Mouse (Mus musculus): ENCODE results near the gene Fth1.

Gene Fth1

DNA sequence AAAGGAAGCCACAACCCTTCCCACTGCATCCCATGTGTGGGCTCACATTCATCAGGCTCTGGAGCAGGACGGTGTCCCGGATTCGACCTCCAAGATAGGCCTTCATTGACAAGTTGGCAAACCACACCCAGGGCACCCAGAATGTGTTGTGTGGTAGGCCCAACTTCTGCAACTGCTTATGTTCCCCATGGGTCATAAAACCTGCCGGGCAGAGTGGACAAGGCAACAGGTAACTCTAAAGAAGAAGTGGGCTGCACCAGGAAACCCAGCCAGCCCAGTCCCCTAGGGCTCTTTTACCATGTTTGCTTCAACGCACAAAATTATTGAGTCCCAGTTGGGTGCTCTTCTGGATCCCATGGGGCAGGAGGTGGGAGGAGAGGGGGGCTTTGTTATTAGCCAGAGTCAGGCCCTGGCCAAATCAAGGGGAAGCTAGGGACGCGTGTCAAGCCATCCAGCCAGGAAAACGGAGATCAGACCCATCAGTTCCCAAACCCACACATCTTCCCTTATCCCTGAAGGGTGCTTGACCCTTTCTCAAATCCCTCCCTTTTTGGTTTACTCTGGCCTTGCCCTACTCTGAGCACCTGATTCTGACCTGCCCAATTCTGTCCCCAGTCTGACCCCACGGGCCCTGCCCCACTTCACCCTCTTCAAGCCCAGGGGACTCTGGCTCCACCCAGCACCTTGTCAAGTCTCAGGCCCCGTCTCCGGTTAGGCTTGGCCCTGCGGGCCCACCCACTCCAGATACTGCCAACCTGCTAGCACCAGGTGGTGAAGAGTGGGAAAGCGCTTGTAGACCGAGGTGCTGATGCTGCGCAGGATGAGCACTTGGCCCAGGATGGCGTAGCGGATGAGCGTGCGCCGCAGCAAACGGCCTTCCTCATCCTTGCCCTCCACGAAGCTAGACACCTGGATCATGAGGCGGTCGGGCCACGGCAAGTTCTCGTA, 11.9 kb downstream of the Fth1 start:
- DNase-seq (ENCODE audit: low spot score): no peak

DNA sequence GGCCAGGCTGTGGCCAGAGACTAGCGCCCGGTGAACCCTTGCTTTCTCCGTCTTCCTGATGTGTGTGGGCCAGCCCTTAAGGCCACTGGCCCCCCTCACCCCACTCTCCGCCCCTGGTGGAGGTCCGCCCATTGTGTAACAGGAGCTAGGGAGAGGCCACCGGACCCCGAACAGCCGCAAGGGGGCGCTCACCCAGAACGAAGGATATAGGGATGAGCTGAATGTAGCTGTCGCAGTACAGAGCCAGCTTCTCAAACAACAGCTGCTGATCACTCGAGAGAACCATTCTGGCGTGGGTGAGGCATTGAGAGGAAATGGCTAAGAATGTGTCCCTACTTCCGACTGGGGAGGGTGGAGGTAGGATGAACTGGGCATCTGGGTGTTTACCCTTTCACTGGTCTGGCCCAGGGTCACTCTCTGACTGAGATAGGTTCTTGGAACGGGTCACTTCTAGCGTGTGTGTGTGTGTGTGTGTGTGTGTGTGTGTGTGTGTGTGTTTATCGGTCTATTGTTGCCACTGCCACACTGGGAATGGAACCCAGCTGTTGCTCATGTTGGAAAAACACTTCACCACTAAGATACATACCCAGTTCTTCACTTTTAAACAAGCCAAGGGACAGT, 12.7 kb downstream of the Fth1 start:
- DNase-seq (ENCODE audit: low spot score): peak; percentile 90

DNA sequence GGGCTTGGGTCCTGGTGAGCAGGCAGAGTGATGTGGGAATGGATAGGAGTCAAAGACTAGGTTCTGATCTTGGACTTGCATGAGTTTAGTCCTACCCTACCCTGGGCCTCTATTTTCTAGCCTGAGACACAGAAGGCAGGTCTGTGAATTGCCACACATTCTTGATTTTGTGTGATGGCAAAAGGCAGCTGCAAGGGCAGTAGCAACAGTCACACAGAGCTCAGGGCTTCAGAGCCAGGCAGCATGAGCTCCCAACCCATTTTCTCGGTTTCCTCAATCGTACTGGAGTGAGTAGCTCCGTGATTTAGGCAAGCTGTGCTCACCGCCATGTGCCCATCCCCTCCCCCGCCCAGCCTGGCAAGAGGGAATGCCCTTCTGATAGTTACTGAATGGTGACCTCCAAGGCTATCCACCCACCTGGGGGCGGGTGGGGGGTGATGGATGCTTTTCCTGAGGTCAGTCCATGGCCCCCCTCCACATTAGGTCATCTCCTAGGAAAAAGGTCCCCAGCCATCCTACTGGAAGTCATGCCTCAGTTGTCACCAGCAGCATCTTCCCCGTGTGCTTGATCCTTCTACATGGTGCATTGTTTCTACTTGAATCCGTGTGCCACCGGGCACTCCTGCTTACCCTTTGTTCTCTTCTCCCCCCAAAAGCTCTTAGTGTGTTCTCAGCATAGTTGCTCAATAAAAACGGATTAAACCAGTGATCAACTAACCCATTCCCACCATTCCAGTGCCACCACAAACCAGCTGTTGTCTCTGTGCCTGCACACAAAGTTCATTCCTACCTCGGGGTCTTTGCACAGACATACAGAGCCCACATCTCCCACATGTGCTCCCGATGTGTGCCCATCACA, 17.0 kb downstream of the Fth1 start:
- no peak for DNase-seq (ENCODE audit: low spot score)

DNA sequence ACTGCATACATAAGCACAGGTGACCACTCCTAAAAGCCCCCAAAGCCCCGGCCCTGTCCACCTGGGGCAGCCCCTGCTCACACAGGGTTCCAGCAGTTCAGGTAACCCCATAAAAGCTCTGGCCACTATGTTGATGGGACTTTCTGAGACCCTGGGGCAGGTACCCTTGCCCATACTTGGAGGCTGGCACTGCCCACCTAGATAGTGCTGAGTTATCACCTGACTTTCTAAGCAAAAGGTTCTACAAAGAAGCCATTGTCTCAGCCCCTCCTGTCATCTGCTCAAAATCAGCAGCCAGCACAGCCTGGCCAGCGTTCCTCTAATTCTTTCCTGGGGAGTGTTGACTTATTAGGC, 17.6 kb downstream of the Fth1 start:
- DNase-seq (ENCODE audit: low spot score): no peak

DNA sequence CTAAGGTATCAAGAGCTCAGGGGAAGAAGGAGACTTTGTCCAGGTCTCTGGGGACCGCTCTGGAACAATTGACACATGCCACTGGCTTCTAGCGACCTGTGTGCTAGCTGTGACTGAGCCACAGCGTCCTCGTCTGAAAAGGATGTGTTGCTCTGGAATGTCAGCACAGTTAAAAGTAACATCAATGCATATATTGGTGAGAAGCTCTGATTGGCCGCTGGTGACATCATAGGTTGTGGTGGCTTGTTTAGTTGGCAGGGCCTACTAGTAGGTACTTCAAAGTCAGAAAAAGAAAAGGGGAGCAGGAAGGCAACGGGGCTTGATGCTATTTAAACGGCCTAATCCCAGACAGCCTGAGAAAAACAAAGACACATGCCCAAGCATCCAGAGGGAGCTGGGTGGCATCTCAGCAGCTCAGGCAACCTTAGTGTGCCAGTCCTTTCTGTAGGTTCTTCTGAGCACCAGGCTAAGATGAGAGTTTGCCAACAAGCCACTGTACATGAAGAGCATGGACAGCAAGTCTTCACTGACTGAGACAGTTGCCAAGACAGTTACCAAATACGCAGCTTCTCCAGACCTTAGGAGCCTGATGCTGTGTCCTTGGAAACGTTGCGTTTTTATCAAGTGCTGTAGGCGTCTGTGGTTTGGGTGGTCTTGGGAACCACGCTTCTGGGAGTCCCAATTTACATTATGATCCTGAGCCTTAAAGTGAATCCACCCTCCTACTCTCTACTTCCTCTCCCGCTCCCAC, 18.5 kb downstream of the Fth1 start:
- no peak for DNase-seq (ENCODE audit: low spot score)

DNA sequence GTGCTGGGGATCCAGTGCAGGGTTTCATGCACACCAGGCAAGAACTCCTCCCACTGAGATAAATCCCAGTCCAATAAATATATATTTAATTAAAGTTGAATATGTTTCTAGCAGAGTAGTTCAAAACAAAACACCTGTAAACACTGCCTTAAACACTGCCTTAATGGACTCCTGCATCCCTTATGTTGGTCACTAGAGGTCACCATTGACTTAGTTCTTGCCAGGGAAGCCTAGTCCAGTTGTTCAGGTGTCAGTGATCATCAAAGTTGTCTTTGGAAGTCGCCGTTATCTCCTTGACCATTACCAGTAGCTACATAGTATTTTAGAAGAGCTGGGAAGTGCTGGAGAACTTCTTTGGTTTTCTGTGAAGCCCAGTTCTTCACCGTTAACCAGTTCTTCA, 19.9 kb downstream of the Fth1 start:
- peak; percentile 77 for DNase-seq (ENCODE audit: low spot score)

DNA sequence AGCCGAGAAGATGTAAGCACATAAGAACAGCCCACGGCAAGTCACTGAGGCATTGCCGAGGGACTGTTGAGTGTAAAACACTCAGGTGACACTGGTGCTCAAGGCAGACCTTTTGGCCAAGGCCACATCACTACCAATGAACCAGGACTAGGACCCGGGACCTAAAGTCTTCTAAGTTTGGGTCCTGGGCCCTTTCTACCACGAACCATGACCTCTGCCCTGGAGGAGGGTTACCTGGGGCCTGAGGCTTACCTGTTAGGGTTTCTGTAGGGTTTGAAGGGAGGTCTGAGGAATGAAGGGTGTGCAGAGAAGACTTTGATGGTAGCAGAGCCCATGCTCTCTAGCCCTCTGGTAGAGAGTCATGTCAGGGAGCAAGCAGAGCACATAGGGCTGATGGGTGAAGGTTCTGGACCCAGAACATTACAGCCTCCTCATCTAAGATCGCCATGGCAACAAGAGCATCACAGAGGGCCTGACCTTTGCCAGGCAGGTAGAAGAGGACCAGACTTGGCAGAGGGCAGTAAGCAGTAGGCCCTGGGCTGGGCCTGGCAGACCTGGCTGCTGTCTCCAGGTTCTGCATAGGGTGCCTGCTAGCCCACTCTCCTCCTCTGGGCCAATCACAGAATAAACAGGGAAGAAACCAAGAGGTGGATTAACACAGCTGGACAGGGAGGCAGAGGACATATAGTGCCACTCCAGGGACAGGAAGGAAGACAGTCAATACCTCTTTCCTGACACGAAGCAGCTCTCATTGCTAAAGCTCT, 21.0 kb downstream of the Fth1 start, which contains the start of the genes Best1 and Rab3il1:
Gene Best1, minus strand, starts transcription at position 428 of the 764 bp plus-strand sequence.
Gene Rab3il1, plus strand, starts transcription at position 464 of the 764 bp plus-strand sequence.
- no peak for DNase-seq (ENCODE audit: low spot score)

DNA sequence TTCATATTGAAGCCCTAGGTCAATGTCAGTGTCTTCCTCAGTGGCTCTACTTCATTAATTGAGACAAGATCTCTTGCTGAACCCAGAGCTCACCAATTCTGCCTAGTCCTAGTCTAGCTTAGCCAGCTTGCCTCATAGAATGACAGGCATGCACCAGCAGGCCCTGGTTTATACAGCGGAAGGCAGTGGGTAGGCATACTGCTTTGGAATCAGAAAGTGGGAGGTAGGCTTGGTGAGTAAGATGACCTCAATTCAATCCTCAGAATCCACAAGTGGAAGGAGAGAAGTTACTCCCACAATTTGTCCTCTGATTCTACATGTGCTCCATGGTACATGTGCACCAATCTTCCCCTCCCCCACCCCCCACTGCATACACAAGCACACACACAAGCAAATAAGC, 23.3 kb downstream of the Fth1 start:
- DNase-seq (ENCODE audit: low spot score): no peak

DNA sequence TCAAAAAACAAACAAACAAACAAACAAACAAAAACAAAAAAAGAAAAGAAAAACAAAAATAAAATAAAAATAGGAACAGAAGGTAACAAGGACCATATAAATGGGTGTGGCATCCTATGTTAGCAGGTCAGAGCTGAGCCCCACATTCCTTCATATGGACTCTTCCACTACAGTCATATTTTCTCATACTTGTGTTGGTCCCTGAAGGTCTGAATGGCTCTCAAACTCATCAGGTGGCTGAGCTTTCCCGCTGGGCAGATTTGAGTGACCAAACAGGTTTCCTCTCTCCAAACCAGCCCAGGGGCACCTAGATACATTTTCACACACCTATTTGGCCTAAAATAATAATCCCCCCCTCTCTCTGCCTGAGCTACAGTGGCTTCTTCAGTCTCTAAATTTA, 31.0 kb downstream of the Fth1 start:
- DNase-seq (ENCODE audit: low spot score): no peak

DNA sequence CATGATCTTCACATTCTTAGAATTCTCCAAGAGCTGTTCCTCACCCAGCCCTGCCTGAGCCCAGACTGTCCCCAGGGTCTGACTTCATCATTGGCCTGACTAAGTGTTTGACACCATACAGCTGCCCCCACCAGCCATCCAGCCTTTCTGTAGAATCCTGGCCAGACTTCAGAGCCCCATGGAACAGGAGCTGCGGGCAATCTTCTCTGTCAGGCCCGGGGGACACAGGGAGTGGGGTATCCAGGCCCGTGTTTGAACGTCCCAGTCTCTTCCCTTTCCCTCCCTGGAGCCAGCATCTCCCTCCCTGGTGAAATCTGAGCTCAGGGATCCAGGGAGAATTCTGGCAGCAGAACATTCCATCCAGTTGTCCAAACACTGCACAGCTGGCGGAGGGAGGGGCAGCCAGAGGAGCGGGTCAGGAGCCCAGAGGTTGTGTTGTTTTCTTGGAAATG, 32.5 kb downstream of the Fth1 start:
- peak; percentile 85 for DNase-seq (ENCODE audit: low spot score)

DNA sequence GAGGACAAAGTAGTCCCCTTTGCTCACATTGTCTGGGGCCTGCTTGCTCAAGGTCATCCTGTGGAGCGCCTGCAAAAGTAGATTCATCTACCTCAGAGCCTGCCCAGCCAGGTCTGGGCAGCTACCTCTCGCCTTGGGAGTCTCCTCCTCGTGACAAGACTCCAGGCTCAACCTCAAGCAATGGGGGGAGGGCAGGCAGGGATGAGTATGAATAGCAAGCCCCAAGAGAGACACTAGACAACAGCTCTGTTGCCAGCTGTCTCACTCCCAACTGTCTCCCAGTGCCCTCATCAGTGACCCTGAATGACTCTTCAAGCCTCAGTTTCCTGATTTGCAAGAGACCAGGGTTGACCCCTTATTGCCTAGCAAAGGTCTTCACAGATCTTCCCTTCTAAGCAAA, 33.0 kb downstream of the Fth1 start:
- DNase-seq (ENCODE audit: low spot score): peak; percentile 39

DNA sequence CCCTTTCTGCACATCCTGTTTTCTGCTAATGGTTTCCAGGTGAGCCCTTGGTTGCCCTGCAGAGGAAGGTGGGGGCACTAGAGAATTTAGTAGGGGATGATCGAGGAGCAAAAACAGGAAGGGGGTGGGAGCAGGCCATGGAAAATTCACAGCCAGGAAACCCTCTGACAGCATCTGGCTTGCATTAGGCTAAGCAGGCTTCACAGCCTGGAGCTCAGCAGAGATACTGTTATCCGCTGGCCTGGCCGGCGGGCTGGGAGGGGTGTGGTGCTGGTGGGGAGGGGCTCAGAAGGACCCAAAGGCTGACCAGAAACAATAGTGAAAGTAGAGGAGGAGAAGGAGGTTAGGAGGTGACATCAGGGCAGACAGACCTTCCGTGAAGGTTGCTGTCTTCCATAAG, 33.5 kb downstream of the Fth1 start:
- peak; percentile 85 for DNase-seq (ENCODE audit: low spot score)

DNA sequence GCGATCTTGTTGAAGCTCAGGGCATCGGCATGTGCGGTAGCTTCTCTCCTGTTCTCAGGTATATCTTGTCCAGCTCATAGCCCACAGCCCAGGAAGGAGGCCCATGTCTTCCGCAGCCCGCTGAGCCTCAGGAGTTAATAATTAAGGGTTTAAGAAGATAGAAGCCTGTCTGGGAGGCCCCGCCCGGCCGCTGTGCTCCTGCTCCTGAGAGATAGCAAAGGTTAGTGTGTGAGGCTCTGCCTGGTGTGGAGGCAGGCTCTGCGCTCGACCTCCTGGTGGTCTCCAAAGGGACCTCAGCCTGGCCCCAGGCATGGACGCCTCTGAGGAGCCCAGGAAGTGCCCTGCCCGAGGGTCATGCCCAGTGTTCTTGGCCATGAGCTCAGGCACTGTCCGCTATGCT, 34.4 kb downstream of the Fth1 start:
- peak; percentile 27 for DNase-seq (ENCODE audit: low spot score)

DNA sequence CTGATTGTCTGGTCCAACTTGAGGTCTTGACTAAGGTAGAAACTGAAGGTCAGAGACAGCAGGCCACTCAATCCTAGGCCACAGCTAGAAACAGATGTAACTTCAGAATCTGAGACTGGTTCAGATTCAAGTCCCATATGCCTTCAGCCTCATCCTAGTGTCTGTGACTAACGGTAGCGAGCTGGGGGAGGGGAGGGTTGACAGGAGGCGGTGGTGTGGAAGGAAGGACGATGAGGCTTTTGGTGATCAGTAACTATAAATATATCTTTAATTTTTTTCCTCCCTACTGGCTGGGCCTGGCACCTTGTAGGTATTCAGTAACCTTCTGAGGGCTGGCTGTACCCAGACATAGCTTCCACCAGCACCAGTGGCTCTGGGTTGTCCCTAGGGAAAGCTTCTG, 35.0 kb downstream of the Fth1 start:
- DNase-seq (ENCODE audit: low spot score): no peak

DNA sequence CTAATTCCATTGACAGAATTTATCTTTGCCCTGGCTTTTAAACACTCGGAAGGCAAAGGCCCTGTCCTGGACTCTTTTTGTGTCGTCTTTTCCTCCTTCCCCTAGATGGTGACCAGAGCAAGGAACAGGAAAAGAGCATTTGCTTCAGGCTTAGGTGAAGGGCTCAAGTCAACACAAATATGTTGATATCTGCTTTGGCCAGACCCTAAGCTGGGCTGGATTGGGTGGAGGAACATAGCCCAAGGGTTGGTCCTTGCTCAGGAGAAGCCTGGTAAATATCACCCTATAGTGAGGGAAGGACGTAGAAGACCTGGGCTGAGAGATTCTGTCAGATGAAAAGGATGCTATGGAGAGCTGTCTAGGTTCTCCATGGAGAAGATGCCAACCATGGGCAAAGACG, 35.8 kb downstream of the Fth1 start:
- no peak for DNase-seq (ENCODE audit: low spot score)

DNA sequence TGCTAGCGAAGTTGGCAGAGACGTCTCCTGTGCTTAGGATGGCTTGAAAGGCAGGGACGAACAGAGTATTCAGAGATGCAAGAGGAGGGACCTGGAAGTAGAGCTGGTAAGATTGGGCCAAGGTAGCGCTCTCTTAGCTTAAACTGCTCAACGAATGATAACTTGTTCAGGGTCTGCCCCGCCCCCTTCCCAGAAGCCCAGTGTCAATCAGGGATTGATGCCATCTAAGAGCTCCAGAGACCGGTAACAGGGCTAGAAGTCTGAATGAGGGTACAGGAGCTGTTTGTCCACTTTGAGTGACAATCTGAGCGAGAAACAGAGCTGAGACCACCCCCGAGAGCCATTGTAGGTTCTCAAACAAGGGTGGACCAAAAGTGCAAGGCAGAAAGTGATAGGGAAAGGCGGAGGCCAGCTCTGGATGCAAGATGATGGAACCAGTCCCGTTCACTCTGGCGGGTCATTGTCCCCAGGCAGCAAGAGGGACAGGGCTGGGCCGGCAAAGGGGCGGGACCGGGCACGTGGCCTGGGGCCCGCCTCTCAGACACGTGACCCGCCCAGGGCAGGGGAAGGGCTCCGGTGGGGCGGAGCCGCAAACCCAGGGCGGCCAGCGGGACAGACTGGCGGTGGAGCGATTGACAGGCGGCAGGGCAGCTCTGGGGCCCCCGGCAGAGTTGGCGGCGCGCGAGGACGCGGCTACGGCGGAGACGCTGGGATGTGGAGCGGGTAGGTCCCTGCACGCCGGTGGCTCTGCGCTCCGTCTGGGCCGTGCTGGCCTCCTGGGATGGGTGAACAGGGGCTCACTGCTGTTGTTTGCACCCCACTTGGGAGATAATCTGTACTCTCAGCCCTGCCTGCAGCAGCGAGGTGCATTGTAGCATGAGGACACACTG, 37.5 kb downstream of the Fth1 start:
- DNase-seq (ENCODE audit: low spot score): peak; percentile 92

DNA sequence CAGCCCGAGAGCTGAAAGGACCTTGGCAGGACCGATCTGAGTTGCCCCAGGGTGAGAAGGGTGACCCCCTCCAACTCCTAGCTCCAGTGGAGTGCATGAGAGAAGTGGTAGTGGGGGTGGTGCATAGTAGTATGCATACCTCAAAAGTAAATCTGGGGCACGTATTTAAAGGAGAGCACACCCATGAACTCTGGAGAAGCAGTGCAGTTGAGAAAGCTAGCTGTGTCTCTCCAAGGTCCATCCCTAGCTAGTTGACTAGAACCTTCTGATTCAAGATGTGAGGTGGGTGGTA, 38.1 kb downstream of the Fth1 start:
- DNase-seq (ENCODE audit: low spot score): no peak

DNA sequence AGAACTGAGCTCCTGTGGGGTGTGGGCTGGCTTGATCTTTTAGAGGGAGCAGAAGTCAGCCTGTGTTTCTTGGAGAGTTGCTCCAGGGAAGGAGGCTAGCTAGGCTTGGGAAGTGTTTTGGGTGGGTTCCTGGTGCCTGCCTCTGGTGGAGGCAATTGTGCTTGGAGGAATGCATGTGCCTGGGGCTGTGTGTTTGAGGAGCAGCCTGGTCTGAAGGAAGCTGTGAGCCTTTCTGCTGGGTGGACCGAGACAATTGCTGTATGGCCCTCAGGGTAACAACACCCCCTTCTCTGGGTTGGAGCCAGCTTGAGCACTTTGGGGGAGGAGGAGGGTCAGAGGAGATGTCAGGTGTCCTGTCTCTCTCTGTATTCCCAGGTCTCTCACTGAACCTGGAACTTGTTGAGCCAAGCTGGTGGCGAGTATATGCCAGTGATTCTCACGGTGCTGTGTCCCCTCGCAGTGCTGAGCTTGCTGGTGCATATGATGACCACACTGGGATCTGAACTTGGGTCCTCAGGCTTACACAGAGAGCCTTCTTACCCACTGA, 38.9 kb downstream of the Fth1 start:
- DNase-seq (ENCODE audit: low spot score): no peak

DNA sequence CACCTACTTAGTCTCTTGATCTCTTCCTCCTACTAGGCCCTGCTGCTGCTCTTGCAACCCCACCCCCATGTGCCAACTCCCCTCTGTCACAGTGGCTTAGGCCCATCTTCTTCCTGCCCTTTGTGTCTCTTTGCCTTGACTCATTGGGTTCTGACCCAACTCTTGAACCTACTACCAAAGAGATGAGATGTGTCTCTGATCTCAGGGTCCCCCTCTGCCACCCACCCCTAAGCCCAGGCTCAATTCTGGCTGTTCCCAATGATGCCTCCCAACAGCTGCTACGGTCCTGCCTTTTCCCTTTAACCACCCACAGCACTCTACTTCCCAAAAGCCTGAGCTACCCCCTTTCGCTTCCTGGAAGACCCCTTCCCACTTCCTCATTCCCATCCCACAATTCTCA, 41.6 kb downstream of the Fth1 start:
- no peak for DNase-seq (ENCODE audit: low spot score)

Data from embryo, embryonic 10 days (tissue).